In the genomic region with DNA sequence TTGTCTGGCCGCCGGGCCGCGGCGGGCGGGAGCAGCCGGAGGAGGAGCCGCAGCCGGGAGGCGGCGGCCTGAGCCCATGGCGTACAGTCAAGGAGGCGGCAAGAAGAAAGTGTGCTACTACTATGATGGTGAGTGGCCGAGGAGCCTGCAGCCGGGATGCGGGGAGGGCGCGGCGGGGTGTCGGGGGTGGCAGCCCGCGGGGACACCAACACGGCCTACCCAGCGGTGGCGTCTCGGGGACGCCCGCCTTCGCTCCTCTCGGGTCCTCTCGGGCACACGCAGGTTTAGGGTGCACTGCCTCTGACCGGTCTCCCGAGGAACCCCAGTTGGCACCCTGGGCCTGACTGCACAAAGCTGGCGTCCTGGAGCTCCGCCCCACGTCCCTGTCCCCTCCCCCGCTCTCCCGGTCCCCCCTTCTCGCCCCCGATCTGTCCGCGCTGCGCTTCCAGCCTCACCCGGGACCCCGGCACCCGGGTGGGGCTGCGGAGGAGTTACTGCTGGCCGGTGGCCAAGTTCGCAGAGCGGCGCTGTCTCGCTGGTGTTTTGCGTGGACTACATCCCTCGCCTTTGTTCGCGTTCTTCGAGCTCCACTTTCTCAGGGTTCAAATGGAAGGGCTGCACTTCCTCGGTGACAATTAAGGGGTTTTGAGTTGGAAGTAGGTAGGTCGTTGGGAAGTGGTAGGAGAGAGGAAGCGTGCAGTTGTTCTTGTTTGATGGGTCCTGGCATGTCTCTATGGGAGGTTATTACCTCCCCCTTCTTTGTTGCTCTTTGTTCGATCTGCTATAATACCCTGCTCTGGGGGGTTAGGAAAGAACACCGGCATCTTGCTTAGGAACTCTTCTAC, we compare ENCODE assay signal across 7 mouse cellular contexts. TPM values are rescaled to one million over a fixed set of nuclear protein-coding genes. Genes with fewer than 3 reads are reported as not detected.
DNase-seq lines count a peak whose midpoint lies in the region; ATAC-seq and TF ChIP-seq lines count a peak whose summit lies in the region.

No protein-coding gene starts in this region.

- no peaks in the 10 kb centered on the region for H3K27me3 ChIP-seq in Patski
- no peaks in the 10 kb centered on the region for H3K27me3 ChIP-seq in intestine, postnatal 0 days (replicated peaks; ENCODE audit: control insufficient read depth, insufficient read depth, low read length)

- in situ Hi-C loops in Patski (cut with MboI; ENCODE audit: low pct_unique_long_range_greater_than_20kb): no loop called here

- CTCF ChIA-PET in Patski (lab: Charles Lee): interaction anchor here (0.9 kb wide), 1 partner anchor 130 kb away, joined by 3 read pairs; no protein-coding TSS in a partner anchor

- no peaks in the 10 kb centered on the region for H3K36me3 ChIP-seq in intestine, postnatal 0 days (ENCODE audit: control insufficient read depth, insufficient read depth)

- H3K4me3 ChIP-seq in intestine, postnatal 0 days (ENCODE audit: low read depth, low read length): peak overlapping the region; percentile 94

- intact Hi-C loops in left cerebral cortex, postnatal 25 days (cut with DNase I): no loop called here

- DNase-seq in Patski (ENCODE audit: low read depth, low spot score): no peak
- DNase-seq in frontal cortex, postnatal 36 days (ENCODE audit: low spot score in 2 of 2): peak; percentile 67 to 77
- DNase-seq in left cerebral cortex, postnatal 25 days (ENCODE audit: low spot score in 2 of 2): peak; percentile 71 to 79
- DNase-seq in mesoderm, embryonic 11.5 days (ENCODE audit: low read depth, low spot score): peak; percentile 74
- peak; percentile 45 to 57 for DNase-seq in right cerebral cortex, postnatal 36 days (ENCODE audit: low spot score in 2 of 2)

- peak; percentile 81 for ATAC-seq in Patski
- peak; percentile 48 for ATAC-seq in common myeloid progenitor, adult 5-6 weeks (replicated peaks; ENCODE audit: low read depth, poor library complexity, severe bottlenecking)
- peak; percentile 86 for ATAC-seq in intestine, postnatal 0 days

- WGBS in intestine, postnatal 0 days: under 1% methylated on average over 44 of the region's 63 CpGs

- POLR2A ChIA-PET in Patski (lab: Charles Lee): no interaction called here

- H3K9ac ChIP-seq in intestine, postnatal 0 days (ENCODE audit: low read depth, low read length): peak overlapping the region; percentile 96

- no peak for TF ChIP-seq CTCF in Patski (IDR thresholded peaks at IDR 0.05)
- no peak for TF ChIP-seq CTCF in intestine, postnatal 0 days (IDR thresholded peaks at IDR 0.05; ENCODE audit: low read depth)

- H3K4me2 ChIP-seq in intestine, postnatal 0 days (replicated peaks; ENCODE audit: low read depth): peak overlapping the region; percentile 87

- peak overlapping the region; percentile 94 for H3K27ac ChIP-seq in intestine, postnatal 0 days (ENCODE audit: low read depth, low read length)

- H3K9me3 ChIP-seq in intestine, postnatal 0 days (ENCODE audit: control insufficient read depth): no peaks in the 10 kb centered on the region

- H3K4me1 ChIP-seq in intestine, postnatal 0 days (replicated peaks; ENCODE audit: control insufficient read depth, insufficient read depth, low read length): peaks cover 6% of the 10 kb centered on the region; the same call in 1 of the 2 replicates

RNA-seq across cellular contexts. Expression of gene Hdac2, which starts 0.6 kb away (rescaled TPM):
- 149 TPM for polyA plus RNA-seq in Patski (2021)
- total RNA-seq in common myeloid progenitor, adult 5-6 weeks (2017): 192 and 211 TPM in 2 replicates
- 63.3 and 68.6 TPM in 2 replicates for polyA plus RNA-seq in intestine, postnatal 0 days (2015; fragmentation: Nextera tagmentation; extraction: Ambion mirVana)
- 10 to 100 TPM; 90.8 to 91.5 TPM for total RNA-seq in left cerebral cortex, postnatal 25 days (2021)
